Mouse (Mus musculus) hindbrain, embryonic 11.5 days (tissue): ENCODE measurements around the gene Galnt2. TPM values are rescaled to one million over a fixed set of nuclear protein-coding genes. Genes with fewer than 3 reads are reported as not detected.
A peak's percentile ranks its signal among the peaks of the same experiment; 100 is the strongest.

Experiments used
- ATAC-seq: fragments of 200-750 bp; cut with Nextera tagmentation; 2 replicates; pipeline ENCODE4 v1.8.0; 2017; ENCODE audit warnings: mild to moderate bottlenecking, moderate TSS enrichment, moderate library complexity; ENCODE audit not compliant: low FRiP score
- DNase-seq: peaks from one replicate; pipeline ENCODE4 v3.0.0-alpha.2; 2015; ENCODE audit warnings: low spot score
- H3K27ac ChIP-seq: fragments of 300-500 bp; sonication (generic); 2 replicates; pipeline ENCODE4 v1.5.1; 2014; ENCODE audit warnings: mild to moderate bottlenecking, low read depth, low read length
- H3K27me3 ChIP-seq: fragments of 300-500 bp; sonication (generic); 2 replicates; pipeline ENCODE4 v1.6.1; 2014; ENCODE audit warnings: mild to moderate bottlenecking, low read length, moderate library complexity, mixed read lengths; ENCODE audit not compliant: control insufficient read depth, insufficient read depth
- H3K36me3 ChIP-seq: fragments of 300-500 bp; sonication (generic); 2 replicates; pipeline ENCODE4 v1.6.1; 2014; ENCODE audit warnings: mild to moderate bottlenecking, low read length, moderate library complexity, mixed read lengths; ENCODE audit not compliant: control insufficient read depth, insufficient read depth
- H3K4me1 ChIP-seq: fragments of 300-500 bp; sonication (generic); replicated peaks from 2 replicates; pipeline ENCODE4 v1.6.1; 2014; ENCODE audit warnings: low read length, mixed read lengths; ENCODE audit not compliant: control insufficient read depth, insufficient read depth
- H3K4me2 ChIP-seq: fragments of 300-500 bp; sonication (generic); replicated peaks from 2 replicates; pipeline ENCODE4 v1.6.1; 2014; ENCODE audit warnings: mild to moderate bottlenecking, low read depth, low read length
- H3K4me3 ChIP-seq: fragments of 300-500 bp; sonication (generic); 2 replicates; pipeline ENCODE4 v1.5.1; 2014; ENCODE audit warnings: low read depth, low read length
- H3K9ac ChIP-seq: fragments of 300-500 bp; sonication (generic); 2 replicates; pipeline ENCODE4 v1.6.1; 2014; ENCODE audit warnings: low read depth, low read length
- H3K9me3 ChIP-seq: fragments of 300-500 bp; sonication (generic); 2 replicates; pipeline ENCODE4 v1.6.1; 2016; ENCODE audit warnings: low read length; ENCODE audit not compliant: control insufficient read depth
- WGBS: fragments of 180-500 bp; shearing (Covaris S2); extraction: QIAGEN DNeasy Blood & Tissue Kit; methylation state at CpG from one replicate; pipeline ENCODE4 v1.1.7; 2014; 5-methylcytosine and 5-hydroxymethylcytosine counted together
- polyA plus RNA-seq: library from polyadenylated mRNA; unstranded; fragments of >200 nt; fragmentation: Nextera tagmentation; extraction: Ambion mirVana; gene quantifications from 2 replicates; pipeline ENCODE4 v1.2.1, GENCODE M21; 2014

The Galnt2 gene
- polyA plus RNA-seq, 1 experiment from 2014 or later: 47.0 TPM

GRCm38 (mm10) chr8:124284333-124284711 is 53.1 kb downstream of the Galnt2 start:
- Histone ChIP-seq H3K27ac (peak overlapping the region; percentile 97), H3K4me3 (no peak overlapping the region), H3K4me2 (no peak overlapping the region), H3K36me3 (no peaks in the 10 kb centered on the region), H3K27me3 (no peaks in the 10 kb centered on the region), H3K9me3 (no peaks in the 10 kb centered on the region), H3K9ac (peak overlapping the region; percentile 24; the same call in 1 of the 2 replicates), H3K4me1 (peaks cover 46% of the 10 kb centered on the region)
- ATAC-seq (peak; percentile 92), DNase-seq (peak; percentile 84)
- 14% methylated on average over 6 of the region's 6 CpGs for WGBS

GRCm38 (mm10) chr8:124284984-124285576 is 53.9 kb downstream of the Galnt2 start:
- H3K4me2 ChIP-seq: no peak overlapping the region
- no peak overlapping the region for H3K4me3 ChIP-seq
- H3K36me3 ChIP-seq: no peaks in the 10 kb centered on the region
- peaks cover 46% of the 10 kb centered on the region for H3K4me1 ChIP-seq
- H3K27me3 ChIP-seq: no peaks in the 10 kb centered on the region
- 25% methylated on average over 9 of the region's 9 CpGs for WGBS
- DNase-seq (peak; percentile 51), ATAC-seq (peak; percentile 38; the same call in 1 of the 2 replicates)
- H3K9me3 ChIP-seq: no peaks in the 10 kb centered on the region
- peak overlapping the region; percentile 97 for H3K27ac ChIP-seq
- H3K9ac ChIP-seq: 0 out of 2 replicates have a peak overlapping the region, but pooled peaks have one; percentile 28

- Histone ChIP-seq H3K9ac (peak overlapping the region; percentile 40; the same call in 1 of the 2 replicates), H3K4me1 (peaks cover 42% of the 10 kb centered on the region)
- WGBS: 56% methylated on average over 4 of the region's 4 CpGs
These were observed 55.4 kb downstream of the Galnt2 start for GRCm38 (mm10) chr8:124286461-124287124.

GRCm38 (mm10) chr8:124288215-124288864 is 57.1 kb downstream of the Galnt2 start:
- Histone ChIP-seq H3K27ac (no peak overlapping the region), H3K4me2 (no peak overlapping the region)

More at GRCm38 (mm10) chr8:124286461-124287124, 55.4 kb downstream of the Galnt2 start:
- Histone ChIP-seq H3K4me3 (no peak overlapping the region), H3K36me3 (no peaks in the 10 kb centered on the region), H3K27me3 (no peaks in the 10 kb centered on the region), H3K4me2 (no peak overlapping the region), H3K9me3 (no peaks in the 10 kb centered on the region), H3K27ac (peak overlapping the region; percentile 97)
- DNase-seq (peak; percentile 70), ATAC-seq (peak; percentile 18; the same call in 1 of the 2 replicates)

GRCm38 (mm10) chr8:124289481-124290050 is 58.4 kb downstream of the Galnt2 start:
- Histone ChIP-seq H3K4me2 (no peak overlapping the region), H3K27ac (no peak overlapping the region), H3K36me3 (no peaks in the 10 kb centered on the region), H3K9ac (no peak overlapping the region), H3K27me3 (no peaks in the 10 kb centered on the region), H3K4me3 (no peak overlapping the region), H3K9me3 (no peaks in the 10 kb centered on the region), H3K4me1 (peaks cover 23% of the 10 kb centered on the region)
- WGBS: 95% methylated on average over 5 of the region's 5 CpGs
- DNase-seq: no peak
- ATAC-seq: no peak

More at GRCm38 (mm10) chr8:124288215-124288864, 57.1 kb downstream of the Galnt2 start:
- DNase-seq: no peak
- H3K36me3 ChIP-seq: no peaks in the 10 kb centered on the region
- no peaks in the 10 kb centered on the region for H3K27me3 ChIP-seq
- WGBS: 85% methylated on average over 4 of the region's 4 CpGs
- no peaks in the 10 kb centered on the region for H3K9me3 ChIP-seq
- H3K9ac ChIP-seq: no peak overlapping the region
- ATAC-seq: no peak
- H3K4me3 ChIP-seq: no peak overlapping the region
- H3K4me1 ChIP-seq: peaks cover 32% of the 10 kb centered on the region

GRCm38 (mm10) chr8:124290911-124291691 is 59.9 kb downstream of the Galnt2 start:
- DNase-seq (no peak), ATAC-seq (no peak)
- no peaks in the 10 kb centered on the region for H3K27me3 ChIP-seq
- WGBS: 88% methylated on average over 9 of the region's 9 CpGs
- no peak overlapping the region for H3K4me3 ChIP-seq
- no peak overlapping the region for H3K4me2 ChIP-seq
- H3K9ac ChIP-seq: no peak overlapping the region
- peaks cover 9% of the 10 kb centered on the region; the same call in 1 of the 2 replicates for H3K4me1 ChIP-seq
- H3K36me3 ChIP-seq: no peaks in the 10 kb centered on the region
- no peak overlapping the region; the same call in 1 of the 2 replicates for H3K27ac ChIP-seq
- H3K9me3 ChIP-seq: no peaks in the 10 kb centered on the region

GRCm38 (mm10) chr8:124291693-124292092 is 60.5 kb downstream of the Galnt2 start:
- H3K4me1 ChIP-seq: peaks cover 6% of the 10 kb centered on the region; the same call in 1 of the 2 replicates
- H3K4me3 ChIP-seq: no peak overlapping the region
- no peak for ATAC-seq
- no peak overlapping the region for H3K9ac ChIP-seq
- no peaks in the 10 kb centered on the region for H3K36me3 ChIP-seq
- no peaks in the 10 kb centered on the region for H3K9me3 ChIP-seq
- WGBS: 97% methylated on average over 5 of the region's 5 CpGs
- H3K27me3 ChIP-seq: no peaks in the 10 kb centered on the region
- no peak overlapping the region for H3K4me2 ChIP-seq
- no peak overlapping the region; the same call in 1 of the 2 replicates for H3K27ac ChIP-seq
- DNase-seq: no peak

- no peak overlapping the region for H3K27ac ChIP-seq
These were observed 61.8 kb downstream of the Galnt2 start for GRCm38 (mm10) chr8:124292965-124293364.

More at GRCm38 (mm10) chr8:124292965-124293364, 61.8 kb downstream of the Galnt2 start:
- Histone ChIP-seq H3K36me3 (no peaks in the 10 kb centered on the region), H3K9me3 (no peaks in the 10 kb centered on the region), H3K9ac (no peak overlapping the region), H3K27me3 (no peaks in the 10 kb centered on the region), H3K4me1 (no peaks in the 10 kb centered on the region; the same call in 1 of the 2 replicates), H3K4me3 (no peak overlapping the region), H3K4me2 (no peak overlapping the region)
- ATAC-seq (no peak), DNase-seq (no peak)
- WGBS: 91% methylated on average over 9 of the region's 9 CpGs
